Mouse (Mus musculus) heart, postnatal 0 days (tissue): ENCODE measurements around the gene Pcgf1.

Source experiments
- CTCF ChIP-seq: IDR thresholded peaks from 2 replicates; pipeline ENCODE4 v1.5.1; 2016; ENCODE audit warnings: antibody characterized with exemption, control low read depth, low read depth
- EP300 ChIP-seq: IDR thresholded peaks from 2 replicates; pipeline ENCODE4 v1.6.1; 2016; ENCODE audit warnings: antibody characterized with exemption, low read depth

- TF ChIP-seq CTCF: no peak
- TF ChIP-seq EP300: no peak
Observed at GRCm38 (mm10) chr6:83031111-83031510, 46.6 kb upstream of the Pcgf1 start.
